Mouse (Mus musculus) liver, adult 2 months (tissue): Measurements from ENCODE around the gene Pappa.

Experiments used
- CTCF ChIP-seq: fragments of 200-500 bp; IDR thresholded peaks from 2 replicates; pipeline ENCODE4 v1.5.1; 2011; ENCODE audit warnings: low read depth, low read length, control low read depth
- POLR2A ChIP-seq: fragments of 200-500 bp; IDR thresholded peaks from 2 replicates; pipeline ENCODE4 v1.6.1; 2011; ENCODE audit warnings: low read length, control low read depth; ENCODE audit not compliant: insufficient read depth; ENCODE audit errors: extremely low read depth

DNA sequence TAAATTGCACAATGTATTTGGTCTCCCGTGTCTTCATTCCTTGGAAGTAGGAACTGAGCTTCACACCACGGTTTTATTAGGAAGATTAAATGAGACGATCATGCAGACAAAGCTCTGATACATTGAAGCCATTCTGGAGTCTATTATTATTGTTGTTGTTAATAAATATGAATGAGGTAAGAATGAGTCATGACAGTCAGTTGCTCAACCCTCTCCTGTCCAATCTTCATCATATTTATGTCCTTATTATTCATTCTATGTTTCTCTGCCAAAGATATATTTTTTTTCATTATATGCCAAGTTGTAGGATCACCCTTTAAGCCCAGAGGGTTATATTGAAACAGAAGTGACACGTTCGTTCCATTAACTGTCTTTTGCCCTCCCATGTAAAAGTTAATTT lies 36.4 kb upstream of the Pappa start:
- TF ChIP-seq POLR2A: no peak
- no peak for TF ChIP-seq CTCF
